ENCODE assay signal across 8 mouse cellular contexts in genomic region chr6:124738511-124739023, GRCm38 (mm10). TPM values are rescaled to one million over a fixed set of nuclear protein-coding genes. Genes with fewer than 3 reads are reported as not detected.
DNase-seq lines count a peak whose midpoint lies in the region; ATAC-seq and TF ChIP-seq lines count a peak whose summit lies in the region.

Gene Ptpn6, minus strand, starts transcription at chr6:124738714.

- WGBS in thymus, adult 2 months, result 11% methylated on average over 15 of the region's 15 CpGs
- 26% methylated on average over 13 of the region's 15 CpGs for WGBS in embryonic facial prominence, embryonic 14.5 days
- 21% methylated on average over 15 of the region's 15 CpGs for WGBS in neural tube, embryonic 15.5 days

- peak within 1 kb of the TSS; percentile 2; the same call in 1 of the 2 replicates for H3K4me2 ChIP-seq in embryonic facial prominence, embryonic 14.5 days (ENCODE audit: low read depth, low read length)
- H3K4me2 ChIP-seq in neural tube, embryonic 15.5 days, result peak within 1 kb of the TSS; percentile 84

- H3K4me3 ChIP-seq in thymus, adult 2 months (ENCODE audit: control insufficient read depth, insufficient read depth, low read length), result peak within 1 kb of the TSS; percentile 39
- H3K4me3 ChIP-seq in embryonic facial prominence, embryonic 14.5 days (ENCODE audit: low read depth, low read length), result no peak within 1 kb of the TSS
- H3K4me3 ChIP-seq in neural tube, embryonic 15.5 days (replicated peaks), result no peak within 1 kb of the TSS

- no peaks in the 10 kb centered on the region for H3K9me3 ChIP-seq in embryonic facial prominence, embryonic 14.5 days (ENCODE audit: control insufficient read depth, low read length)
- no peaks in the 10 kb centered on the region for H3K9me3 ChIP-seq in neural tube, embryonic 15.5 days (replicated peaks)

- H3K27me3 ChIP-seq in thymus, adult 2 months (ENCODE audit: control insufficient read depth, insufficient read depth, low read length), result no peaks in the 10 kb centered on the region
- H3K27me3 ChIP-seq in embryonic facial prominence, embryonic 14.5 days (replicated peaks; ENCODE audit: control insufficient read depth, insufficient read depth, low read length), result no peaks in the 10 kb centered on the region
- no peaks in the 10 kb centered on the region for H3K27me3 ChIP-seq in neural tube, embryonic 15.5 days (replicated peaks)

- H3K9ac ChIP-seq in embryonic facial prominence, embryonic 14.5 days (ENCODE audit: low read depth, low read length), result peak within 1 kb of the TSS; percentile 2; the same call in 1 of the 2 replicates
- H3K9ac ChIP-seq in neural tube, embryonic 15.5 days (replicated peaks), result peak within 1 kb of the TSS; percentile 95

- H3K27ac ChIP-seq in thymus, adult 2 months (ENCODE audit: control insufficient read depth, insufficient read depth, low read length), result peak within 1 kb of the TSS; percentile 38
- peak within 1 kb of the TSS; percentile 97 for H3K27ac ChIP-seq in embryonic facial prominence, embryonic 14.5 days (replicated peaks; ENCODE audit: low read depth, low read length)
- H3K27ac ChIP-seq in neural tube, embryonic 15.5 days (replicated peaks), result peak within 1 kb of the TSS; percentile 99; the same call in 1 of the 2 replicates

- no peaks in the 10 kb centered on the region for H3K36me3 ChIP-seq in thymus, adult 2 months (ENCODE audit: control insufficient read depth, insufficient read depth, low read length)
- peaks cover 14% of the 10 kb centered on the region for H3K36me3 ChIP-seq in embryonic facial prominence, embryonic 14.5 days (ENCODE audit: control insufficient read depth, insufficient read depth, low read length)
- H3K36me3 ChIP-seq in neural tube, embryonic 15.5 days, result peaks cover 13% of the 10 kb centered on the region

- no peak for TF ChIP-seq CTCF in thymus, adult 2 months (IDR thresholded peaks at IDR 0.05; ENCODE audit: borderline replicate concordance, control insufficient read depth, extremely low read depth, insufficient read depth, low read length, poor library complexity)

- peak; percentile 56 for ATAC-seq in embryonic facial prominence, embryonic 14.5 days (ENCODE audit: low read depth)
- ATAC-seq in neural tube, embryonic 15.5 days (ENCODE audit: low FRiP score), result no peak

- TF ChIP-seq POLR2A in thymus, adult 2 months (IDR thresholded peaks at IDR 0.05; ENCODE audit: control insufficient read depth, extremely low read depth, insufficient read depth, low read length, poor library complexity), result no peak

- DNase-seq in thymus, adult 2 months, result no peak
- DNase-seq in thymus, adult 18-20 months, result no peak
- peak; percentile 87 for DNase-seq in embryonic facial prominence, embryonic 14.5 days (ENCODE audit: low spot score)
- DNase-seq in kidney, adult 11 months, result peak; percentile 97
- DNase-seq in lung, adult 18-20 months, result peak; percentile 90 to 93
- no peak for DNase-seq in adipocyte (ENCODE audit: low spot score)
- no peak for DNase-seq in ovary, postnatal 10 days (ENCODE audit: low spot score)

- H3K4me1 ChIP-seq in thymus, adult 2 months (replicated peaks; ENCODE audit: control insufficient read depth, insufficient read depth, low read length), result peaks cover 31% of the 10 kb centered on the region
- H3K4me1 ChIP-seq in embryonic facial prominence, embryonic 14.5 days (ENCODE audit: control insufficient read depth, insufficient read depth, low read length), result peaks cover 16% of the 10 kb centered on the region
- H3K4me1 ChIP-seq in neural tube, embryonic 15.5 days, result peaks cover 33% of the 10 kb centered on the region

RNA-seq across cellular contexts. Expression of gene Ptpn6, which starts in this region (rescaled TPM):
- 210 and 212 TPM in 2 replicates for polyA plus RNA-seq in thymus, adult 2 months (2012; rRNA removed)
- 14.3 and 16.1 TPM in 2 replicates for polyA plus RNA-seq in embryonic facial prominence, embryonic 14.5 days (2014; fragmentation: Nextera tagmentation; extraction: Ambion mirVana)
- 4.8 and 24.7 TPM in 2 replicates for polyA plus RNA-seq in neural tube, embryonic 15.5 days (2015; fragmentation: Nextera tagmentation; extraction: Ambion mirVana)

Comparison
In these comparisons a context has a peak if more than half of its experiments do, and no peak if none do; other contexts are left out.
1. DNase-seq: peak in embryonic facial prominence, embryonic 14.5 days (single experiment), kidney, adult 11 months (single experiment) and lung, adult 18-20 months (2 of 2); none in thymus, adult 2 months (single experiment), thymus, adult 18-20 months (0 of 2), adipocyte (single experiment) and ovary, postnatal 10 days (single experiment).
2. H3K27ac ChIP-seq: peak in every context shown above with its lines; median percentile 99 in neural tube, embryonic 15.5 days; 97 in embryonic facial prominence, embryonic 14.5 days; 38 in thymus, adult 2 months.